Mouse (Mus musculus) heart, postnatal 0 days (tissue): ENCODE data around the gene Serpina10.
"Not testable (repeated sequence)": the region's sequence is repeated elsewhere in the genome, so short reads cannot be mapped to it uniquely, and the experiment has no call there.

Experiments
- CTCF ChIP-seq: IDR thresholded peaks from 2 replicates; pipeline ENCODE4 v1.5.1; 2016; ENCODE audit warnings: antibody characterized with exemption, control low read depth, low read depth
- EP300 ChIP-seq: IDR thresholded peaks from 2 replicates; pipeline ENCODE4 v1.6.1; 2016; ENCODE audit warnings: antibody characterized with exemption, low read depth

DNA sequence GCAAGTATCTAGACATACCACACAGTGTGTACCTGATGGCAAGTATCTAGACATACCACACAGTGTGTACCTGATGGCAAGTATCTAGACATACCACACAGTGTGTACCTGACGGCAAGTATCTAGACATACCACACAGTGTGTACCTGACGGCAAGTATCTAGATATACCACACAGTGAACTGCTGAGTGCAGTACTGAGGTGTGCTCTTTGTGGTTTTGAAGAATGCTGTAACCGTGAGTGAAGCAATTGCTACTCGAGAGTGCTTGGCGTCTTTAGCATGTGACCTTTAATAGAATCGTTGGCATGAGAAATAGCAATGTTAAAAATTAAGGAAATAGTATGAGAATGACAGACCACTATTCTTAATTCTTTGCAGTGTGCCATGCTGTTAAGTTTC lies 53.1 kb downstream of the Serpina10 start:
- TF ChIP-seq CTCF, EP300: not testable (repeated sequence)
